Mouse (Mus musculus) CH12.LX (cell line): ENCODE measurements around the gene Ror1. TPM values are rescaled to one million over a fixed set of nuclear protein-coding genes. Genes with fewer than 3 reads are reported as not detected.

ENCODE experiments used
- DNase-seq: peaks from one replicate; pipeline ENCODE4 v3.0.0-alpha.2; 2013; ENCODE audit errors: extremely low read depth
- H3K27ac ChIP-seq: 2 replicates; pipeline ENCODE4 v1.5.1; 2012; ENCODE audit warnings: low read depth, mild to moderate bottlenecking, control low read depth, moderate library complexity; ENCODE audit not compliant: insufficient read depth
- H3K27me3 ChIP-seq: replicated peaks from 2 replicates; pipeline ENCODE3; 2012; ENCODE audit warnings: inconsistent platforms
- H3K36me3 ChIP-seq, 2 experiments: replicated peaks in 1 of 2; 2 replicates each; pipeline versions ENCODE3 to v1.6.1; 2012; ENCODE audit warnings: inconsistent platforms in 1 of 2, low read length in 1 of 2, mild to moderate bottlenecking in 1 of 2, mixed read lengths in 1 of 2, moderate library complexity in 1 of 2; ENCODE audit not compliant: control insufficient read depth in 1 of 2, insufficient read depth in 1 of 2
- H3K4me1 ChIP-seq, 2 experiments: 2 replicates each; pipeline ENCODE4 v1.6.1; 2012; ENCODE audit warnings: inconsistent platforms in 1 of 2, moderate library complexity in 1 of 2; ENCODE audit not compliant: insufficient read depth in 2 of 2, control insufficient read depth in 1 of 2
- H3K4me2 ChIP-seq: 2 replicates; pipeline ENCODE4 v1.6.1; 2012; ENCODE audit warnings: low read depth, mild to moderate bottlenecking, control low read depth; ENCODE audit not compliant: poor library complexity, insufficient read depth, severe bottlenecking
- H3K4me3 ChIP-seq, 3 experiments: fragments of 150-350 bp in 1 of 3; sonication (generic) in 1 of 3; replicated peaks in 1 of 3; 2 replicates each; pipeline versions ENCODE3 to v1.5.1; 2011 to 2012; ENCODE audit warnings: low read depth in 2 of 3, low read length in 2 of 3, mild to moderate bottlenecking in 2 of 3, moderate library complexity in 2 of 3, control low read depth in 1 of 3, improper control_type of control experiment in 1 of 3, inconsistent platforms in 1 of 3, mixed read lengths in 1 of 3; ENCODE audit not compliant: poor library complexity in 1 of 3
- H3K79me2 ChIP-seq: replicated peaks from 2 replicates; pipeline ENCODE4 v1.6.1; 2012; ENCODE audit warnings: mild to moderate bottlenecking, moderate library complexity; ENCODE audit not compliant: control insufficient read depth, poor library complexity, insufficient read depth, severe bottlenecking; ENCODE audit errors: extremely low read depth
- H3K9ac ChIP-seq: 2 replicates; pipeline ENCODE4 v1.6.1; 2012; ENCODE audit warnings: low read depth, mild to moderate bottlenecking, control low read depth, moderate library complexity; ENCODE audit not compliant: insufficient read depth
- H3K9me3 ChIP-seq: replicated peaks from 2 replicates; pipeline ENCODE3; 2012; ENCODE audit warnings: low read length, inconsistent platforms, mixed read lengths
- BHLHE40 ChIP-seq: IDR thresholded peaks from 2 replicates; pipeline ENCODE4 v1.6.1; 2011; ENCODE audit warnings: mild to moderate bottlenecking, low read depth, low read length, improper control_type of control experiment
- CHD2 ChIP-seq: IDR thresholded peaks from 2 replicates; pipeline ENCODE4 v1.6.1; 2011; ENCODE audit warnings: low read length, improper control_type of control experiment
- CTCF ChIP-seq, 2 experiments: IDR thresholded peaks in 1 of 2; conservative IDR thresholded peaks in 1 of 2; 2 replicates each; pipeline ENCODE4 v1.5.1; 2011 to 2012; ENCODE audit warnings: low read depth in 2 of 2, low read length in 2 of 2, improper control_type of control experiment in 1 of 2, inconsistent platforms in 1 of 2, mild to moderate bottlenecking in 1 of 2, moderate library complexity in 1 of 2
- E2F4 ChIP-seq: IDR thresholded peaks from 2 replicates; pipeline ENCODE4 v1.6.1; 2011; ENCODE audit warnings: low read depth, low read length, improper control_type of control experiment; ENCODE audit not compliant: insufficient replicate concordance
- ELF1 ChIP-seq: IDR thresholded peaks from 2 replicates; pipeline ENCODE4 v1.6.1; 2014; ENCODE audit warnings: low read depth, mild to moderate bottlenecking, inconsistent platforms, low read length, improper control_type of control experiment
- EP300 ChIP-seq: IDR thresholded peaks from 2 replicates; pipeline ENCODE4 v1.6.1; 2011; ENCODE audit warnings: low read length, improper control_type of control experiment
- ETS1 ChIP-seq: conservative IDR thresholded peaks from 2 replicates; pipeline ENCODE4 v1.6.1; 2012; ENCODE audit warnings: low read depth, mild to moderate bottlenecking, inconsistent platforms, low read length, improper control_type of control experiment, moderate library complexity
- GABPA ChIP-seq: IDR thresholded peaks from 2 replicates; pipeline ENCODE4 v1.6.1; 2012; ENCODE audit warnings: low read depth, low read length, improper control_type of control experiment, inconsistent platforms; ENCODE audit not compliant: insufficient replicate concordance
- IRF4 ChIP-seq: IDR thresholded peaks from 2 replicates; pipeline ENCODE4 v1.6.1; 2014; ENCODE audit warnings: low read depth, mild to moderate bottlenecking, inconsistent platforms, low read length, improper control_type of control experiment
- JUN ChIP-seq: IDR thresholded peaks from 2 replicates; pipeline ENCODE4 v1.6.1; 2011; ENCODE audit warnings: low read depth, mild to moderate bottlenecking, low read length, improper control_type of control experiment, moderate library complexity; ENCODE audit not compliant: insufficient read depth
- MAFK ChIP-seq: IDR thresholded peaks from 2 replicates; pipeline ENCODE4 v1.6.1; 2011; ENCODE audit warnings: low read length, improper control_type of control experiment; ENCODE audit not compliant: insufficient replicate concordance
- MAX ChIP-seq: IDR thresholded peaks from 2 replicates; pipeline ENCODE4 v1.6.1; 2011; ENCODE audit warnings: low read length, improper control_type of control experiment
- MAZ ChIP-seq: IDR thresholded peaks from 2 replicates; pipeline ENCODE4 v1.6.1; 2012; ENCODE audit warnings: low read depth, mild to moderate bottlenecking, inconsistent platforms, low read length, improper control_type of control experiment, moderate library complexity
- MEF2A ChIP-seq: IDR thresholded peaks from 2 replicates; pipeline ENCODE4 v1.6.1; 2014; ENCODE audit warnings: low read depth, mild to moderate bottlenecking, inconsistent platforms, low read length, improper control_type of control experiment, borderline replicate concordance
- MYC ChIP-seq: IDR thresholded peaks from 2 replicates; pipeline ENCODE4 v1.6.1; 2011; ENCODE audit warnings: low read depth, mild to moderate bottlenecking, improper control_type of control experiment, low read length
- NELFE ChIP-seq: IDR thresholded peaks from 2 replicates; pipeline ENCODE4 v1.6.1; 2011; ENCODE audit warnings: low read depth, low read length, improper control_type of control experiment
- RAD21 ChIP-seq: IDR thresholded peaks from 2 replicates; pipeline ENCODE4 v1.6.1; 2011; ENCODE audit warnings: low read depth, mild to moderate bottlenecking, low read length, improper control_type of control experiment, moderate library complexity
- RCOR1 ChIP-seq: conservative IDR thresholded peaks from 2 replicates; pipeline ENCODE4 v1.6.1; 2012; ENCODE audit warnings: low read depth, mild to moderate bottlenecking, inconsistent platforms, low read length, improper control_type of control experiment
- SIN3A ChIP-seq: IDR thresholded peaks from 2 replicates; pipeline ENCODE4 v1.6.1; 2012; ENCODE audit warnings: low read length, improper control_type of control experiment, inconsistent platforms
- TBP ChIP-seq: conservative IDR thresholded peaks from 2 replicates; pipeline ENCODE4 v1.6.1; 2011; ENCODE audit warnings: low read depth, low read length, improper control_type of control experiment
- TCF12 ChIP-seq: IDR thresholded peaks from 2 replicates; pipeline ENCODE4 v1.6.1; 2014; ENCODE audit warnings: low read depth, mild to moderate bottlenecking, inconsistent platforms, low read length, improper control_type of control experiment
- UBTF ChIP-seq: IDR thresholded peaks from 2 replicates; pipeline ENCODE4 v1.6.1; 2012; ENCODE audit warnings: low read depth, mild to moderate bottlenecking, inconsistent platforms, low read length, improper control_type of control experiment, moderate library complexity
- USF2 ChIP-seq: conservative IDR thresholded peaks from 2 replicates; pipeline ENCODE4 v1.6.1; 2011; ENCODE audit warnings: low read depth, low read length, improper control_type of control experiment
- ZMIZ1 ChIP-seq: IDR thresholded peaks from 2 replicates; pipeline ENCODE4 v1.6.1; 2012; ENCODE audit warnings: low read depth, mild to moderate bottlenecking, inconsistent platforms, low read length, improper control_type of control experiment
- ZNF384 ChIP-seq: IDR thresholded peaks from 2 replicates; pipeline ENCODE4 v1.6.1; 2012; ENCODE audit warnings: low read depth, low read length, improper control_type of control experiment, inconsistent platforms
- dilution Hi-C: fragments of 300-500 bp; cut with MboI; formaldehyde crosslinking; loops from 2 replicates; pipeline ENCODE4 v1.14.3; 2020; ENCODE audit warnings: low sequenced_read_pairs; ENCODE audit not compliant: extremely low pct_unique_long_range_greater_than_20kb, extremely low pct_ligation_motif_present
- in situ Hi-C: fragments of 300-500 bp; cut with MboI; formaldehyde crosslinking; loops from 3 replicates; pipeline ENCODE4 v1.14.3; 2019; ENCODE audit warnings: low sequenced_read_pairs, low pct_ligation_motif_present, low pct_unique_long_range_greater_than_20kb, mixed read lengths
- polyA plus RNA-seq: library from polyadenylated mRNA; unstranded; fragments of >175 nt; gene quantifications from 2 replicates; pipeline ENCODE4 v1.2.1, GENCODE M21; 2012; ENCODE audit warnings: low read depth; ENCODE audit not compliant: insufficient read length
- total RNA-seq, 2 experiments: library from RNA; depleted of rRNA; stranded (reverse); fragments of 300-350 nt in 1 of 2; fragments of >200 nt in 1 of 2; gene quantifications; 2 replicates each; pipeline ENCODE4 v1.2.3; 2012 to 2014

Gene Ror1
- total and polyA plus RNA-seq, 3 experiments = not detected

- Histone ChIP-seq H3K27me3 (no peaks in the 10 kb centered on the region), H3K4me2 (no peak overlapping the region), H3K27ac (no peak overlapping the region), H3K4me3 (no peak overlapping the region), H3K4me1 (no peaks in the 10 kb centered on the region), H3K79me2 (no peaks in the 10 kb centered on the region), H3K9ac (no peak overlapping the region), H3K36me3 (no peaks in the 10 kb centered on the region), H3K9me3 (peaks cover 8% of the 10 kb centered on the region)
- in situ Hi-C loops = no loop called here
- TF ChIP-seq ZMIZ1 (no peak), MAZ (no peak), ETS1 (no peak), TBP (no peak), ZNF384 (no peak), BHLHE40 (no peak), USF2 (no peak), NELFE (no peak), MAFK (no peak), IRF4 (no peak)
- DNase-seq = no peak
- dilution Hi-C loops = no loop called here
Measured at GRCm38 (mm10) chr4:100196255-100196793, 100.7 kb downstream of the Ror1 start.

- peaks cover 15% of the 10 kb centered on the region for H3K9me3 ChIP-seq
- dilution Hi-C loops (no loop called here), in situ Hi-C loops (no loop called here)
- no peaks in the 10 kb centered on the region for H3K36me3 ChIP-seq
- H3K27me3 ChIP-seq = no peaks in the 10 kb centered on the region
- H3K27ac ChIP-seq = no peak overlapping the region
- no peak for DNase-seq
- H3K79me2 ChIP-seq = no peaks in the 10 kb centered on the region
- no peak overlapping the region for H3K4me2 ChIP-seq
- H3K9ac ChIP-seq = no peak overlapping the region
- TF ChIP-seq MYC = no peak
- no peak for TF ChIP-seq CTCF (conservative IDR thresholded peaks at IDR 0.05 in 1 of 2, IDR thresholded peaks at IDR 0.05 in 1 of 2; ENCODE audit: low read depth in 2 of 2, low read length in 2 of 2)
- TF ChIP-seq RAD21 = no peak
- TF ChIP-seq ZMIZ1 = no peak
- TF ChIP-seq BHLHE40 = no peak
- TF ChIP-seq ZNF384 = no peak
- TF ChIP-seq TCF12 = no peak
- TF ChIP-seq NELFE = no peak
- TF ChIP-seq, all 38 proteins: peak for 0
- H3K4me3 ChIP-seq = no peak overlapping the region
- no peaks in the 10 kb centered on the region for H3K4me1 ChIP-seq
Measured at GRCm38 (mm10) chr4:100198275-100198674, 102.7 kb downstream of the Ror1 start.

- Histone ChIP-seq H3K9me3 (peaks cover 21% of the 10 kb centered on the region), H3K36me3 (no peaks in the 10 kb centered on the region), H3K4me2 (no peak overlapping the region), H3K27me3 (no peaks in the 10 kb centered on the region), H3K4me3 (no peak overlapping the region), H3K27ac (no peak overlapping the region), H3K9ac (no peak overlapping the region), H3K79me2 (no peaks in the 10 kb centered on the region), H3K4me1 (no peaks in the 10 kb centered on the region)
- in situ Hi-C loops (loop anchor here (25.0 kb wide), 1 partner anchor 164 kb away; no protein-coding TSS in a partner anchor), dilution Hi-C loops (no loop called here)
- no peak for TF ChIP-seq ETS1
- no peak for TF ChIP-seq ELF1
- no peak for TF ChIP-seq USF2
- TF ChIP-seq EP300 = no peak
- TF ChIP-seq MEF2A = no peak
- no peak for TF ChIP-seq RCOR1
- TF ChIP-seq IRF4 = no peak
- TF ChIP-seq MAX = no peak
- no peak for TF ChIP-seq JUN
- TF ChIP-seq TCF12 = no peak
- TF ChIP-seq UBTF = no peak
- no peak for TF ChIP-seq GABPA
- TF ChIP-seq ZNF384 = no peak
- no peak for TF ChIP-seq RAD21
- TF ChIP-seq ZMIZ1 = no peak
- TF ChIP-seq CHD2 = no peak
- no peak for TF ChIP-seq SIN3A
- no peak for TF ChIP-seq E2F4
- DNase-seq = no peak
Measured at GRCm38 (mm10) chr4:100201322-100201721, 105.7 kb downstream of the Ror1 start.
